Mouse (Mus musculus): ENCODE results near the gene Rpl23.
"Not testable (repeated sequence)": the region's sequence is repeated elsewhere in the genome, so short reads cannot be mapped to it uniquely, and the experiment has no call there.

The Rpl23 gene

GRCm38 (mm10) chr11:97766154-97766881, 15.9 kb downstream of the Rpl23 start, which contains the start of gene Cwc25:
Gene Cwc25, minus strand, starts transcription at chr11:97766556.
- DNase-seq (ENCODE audit: low spot score) = peak; percentile 94

- DNase-seq (ENCODE audit: low spot score) = no peak
Measured at GRCm38 (mm10) chr11:97761638-97762037, 20.6 kb downstream of the Rpl23 start.

GRCm38 (mm10) chr11:97758942-97759341, 23.3 kb downstream of the Rpl23 start:
- DNase-seq (ENCODE audit: low spot score) = no peak

GRCm38 (mm10) chr11:97758125-97758524, 24.1 kb downstream of the Rpl23 start:
- no peak for DNase-seq (ENCODE audit: low spot score)

- DNase-seq (ENCODE audit: low spot score) = no peak
Measured at GRCm38 (mm10) chr11:97753277-97753676, 29.0 kb downstream of the Rpl23 start.

- no peak for DNase-seq (ENCODE audit: low spot score)
Measured at GRCm38 (mm10) chr11:97748496-97748895, 33.7 kb downstream of the Rpl23 start.

GRCm38 (mm10) chr11:97747773-97748172, 34.5 kb downstream of the Rpl23 start:
- no peak for DNase-seq (ENCODE audit: low spot score)

GRCm38 (mm10) chr11:97745331-97745721, 36.9 kb downstream of the Rpl23 start:
- no peak for DNase-seq (ENCODE audit: low spot score)

GRCm38 (mm10) chr11:97744718-97745330, 37.4 kb downstream of the Rpl23 start:
- peak; percentile 97 for DNase-seq (ENCODE audit: low spot score)

- no peak for DNase-seq (ENCODE audit: low spot score)
Measured at GRCm38 (mm10) chr11:97744063-97744717, 38.0 kb downstream of the Rpl23 start, which contains the start of gene Pip4k2b. Gene Pip4k2b, minus strand, starts transcription at chr11:97744704.

GRCm38 (mm10) chr11:97743423-97743822, 38.8 kb downstream of the Rpl23 start:
- DNase-seq (ENCODE audit: low spot score) = no peak

GRCm38 (mm10) chr11:97742591-97742990, 39.6 kb downstream of the Rpl23 start:
- DNase-seq (ENCODE audit: low spot score) = no peak

- DNase-seq (ENCODE audit: low spot score) = no peak
Measured at GRCm38 (mm10) chr11:97742157-97742556, 40.1 kb downstream of the Rpl23 start.

GRCm38 (mm10) chr11:97740190-97740589, 42.0 kb downstream of the Rpl23 start:
- no peak for DNase-seq (ENCODE audit: low spot score)

- DNase-seq (ENCODE audit: low spot score) = no peak
Measured at GRCm38 (mm10) chr11:97739155-97739554, 43.1 kb downstream of the Rpl23 start.

- DNase-seq (ENCODE audit: low spot score) = no peak
Measured at GRCm38 (mm10) chr11:97738703-97739102, 43.5 kb downstream of the Rpl23 start.

- DNase-seq (ENCODE audit: low spot score) = no peak
Measured at GRCm38 (mm10) chr11:97737600-97737999, 44.6 kb downstream of the Rpl23 start.

- DNase-seq (ENCODE audit: low spot score) = no peak
Measured at GRCm38 (mm10) chr11:97736645-97737044, 45.6 kb downstream of the Rpl23 start.

- not testable (repeated sequence) for DNase-seq (ENCODE audit: low spot score)
Measured at GRCm38 (mm10) chr11:97734810-97735209, 47.4 kb downstream of the Rpl23 start.

- DNase-seq (ENCODE audit: low spot score) = no peak
Measured at GRCm38 (mm10) chr11:97733689-97734088, 48.5 kb downstream of the Rpl23 start.

GRCm38 (mm10) chr11:97728730-97729129, 53.5 kb downstream of the Rpl23 start:
- no peak for DNase-seq (ENCODE audit: low spot score)

GRCm38 (mm10) chr11:97728311-97728710, 53.9 kb downstream of the Rpl23 start:
- no peak for DNase-seq (ENCODE audit: low spot score)
